Mouse (Mus musculus) spleen, postnatal 36 days (tissue): ENCODE results near the gene Fndc8.
"Not testable (repeated sequence)": the region's sequence is repeated elsewhere in the genome, so short reads cannot be mapped to it uniquely, and the experiment has no call there.

ENCODE experiments used
- DNase-seq, 2 experiments: peaks; one replicate each; pipeline ENCODE4 v3.0.0; 2022; ENCODE audit warnings: low spot score in 2 of 2, mixed read lengths in 1 of 2

The Fndc8 gene

DNA sequence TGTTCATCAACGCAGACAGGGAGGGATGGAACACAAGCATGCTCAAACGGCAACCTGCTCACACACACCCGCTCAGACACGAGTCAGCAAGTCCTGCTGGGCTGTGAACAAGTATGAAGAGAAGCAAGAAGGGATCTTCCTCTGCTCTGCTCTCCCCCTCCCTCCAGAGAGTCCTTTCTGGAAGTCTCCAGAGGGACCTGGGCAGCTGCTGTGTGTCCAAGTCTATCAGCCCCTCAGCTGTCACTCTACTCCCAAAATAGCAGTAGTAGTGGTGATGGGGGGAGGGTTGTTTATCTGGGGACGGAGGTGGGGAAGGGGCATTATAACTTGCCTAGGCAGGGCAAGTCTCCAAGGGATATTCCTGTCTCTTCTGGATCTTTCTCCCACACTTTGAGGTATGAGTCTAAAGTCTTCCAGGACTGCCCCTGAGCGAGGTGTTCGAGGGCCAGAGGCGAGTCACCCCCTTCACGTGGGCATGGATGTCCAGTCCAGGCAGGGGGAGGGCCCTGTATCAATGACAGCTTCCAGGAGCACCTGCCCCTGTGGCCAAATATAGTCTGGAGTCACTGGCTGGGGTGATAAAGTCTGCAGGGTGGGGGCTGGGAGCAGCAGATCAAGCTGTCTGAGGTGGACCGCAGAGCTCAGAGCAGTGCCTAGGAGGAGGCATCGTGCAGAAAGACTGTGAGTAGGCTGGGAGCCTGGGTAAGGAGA, 18.9 kb downstream of the Fndc8 start:
- no peak for DNase-seq

DNA sequence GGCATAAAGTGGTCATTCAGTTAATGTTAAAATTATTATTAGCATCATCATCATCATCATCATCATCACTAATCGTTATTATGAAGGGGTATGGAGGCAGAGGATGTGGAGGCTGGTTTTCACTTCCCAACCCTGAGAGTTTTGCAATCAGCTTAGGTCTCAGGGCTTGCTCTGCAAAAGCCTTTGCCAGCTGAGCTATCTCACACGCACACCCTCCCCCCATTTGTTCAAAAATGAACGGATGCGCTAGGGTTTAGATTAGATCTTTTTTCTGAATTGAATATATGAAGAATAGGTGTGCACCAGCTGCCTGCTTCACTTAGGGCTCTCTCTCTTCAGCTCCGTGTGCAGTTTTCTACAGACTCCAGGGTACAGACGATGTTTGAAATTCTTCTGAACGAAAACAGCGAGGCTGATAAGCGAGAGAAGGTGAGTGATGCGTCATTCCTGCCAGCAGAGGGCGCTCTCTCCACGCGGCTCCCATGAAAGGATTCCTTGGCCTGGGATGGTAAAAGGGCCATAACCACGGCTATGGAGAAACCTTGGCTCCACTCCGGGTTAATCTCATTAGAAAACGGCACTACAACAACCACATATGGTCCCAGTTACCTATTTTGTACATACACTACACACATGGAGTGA, 22.9 kb downstream of the Fndc8 start:
- DNase-seq = peak; percentile 38 to 50

DNA sequence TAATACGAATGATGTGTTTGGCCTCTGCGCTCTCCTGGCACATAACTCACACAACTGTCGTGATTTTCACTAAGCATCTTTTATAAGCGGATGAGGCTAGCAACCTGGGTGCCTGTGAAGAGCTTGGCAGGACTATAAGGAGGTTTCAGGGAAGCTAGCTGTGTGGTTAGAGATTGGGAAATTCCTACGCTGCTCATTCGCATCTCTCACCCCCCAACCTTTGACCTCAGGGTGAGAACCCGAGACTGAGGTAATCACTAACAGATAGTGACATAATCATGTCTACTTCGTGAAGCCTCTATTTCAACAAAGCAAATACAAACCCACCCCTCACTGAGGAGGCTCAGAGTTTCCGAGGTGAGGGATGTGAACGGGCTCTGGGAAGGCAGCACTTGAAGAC, 28.8 kb downstream of the Fndc8 start:
- DNase-seq = no peak

DNA sequence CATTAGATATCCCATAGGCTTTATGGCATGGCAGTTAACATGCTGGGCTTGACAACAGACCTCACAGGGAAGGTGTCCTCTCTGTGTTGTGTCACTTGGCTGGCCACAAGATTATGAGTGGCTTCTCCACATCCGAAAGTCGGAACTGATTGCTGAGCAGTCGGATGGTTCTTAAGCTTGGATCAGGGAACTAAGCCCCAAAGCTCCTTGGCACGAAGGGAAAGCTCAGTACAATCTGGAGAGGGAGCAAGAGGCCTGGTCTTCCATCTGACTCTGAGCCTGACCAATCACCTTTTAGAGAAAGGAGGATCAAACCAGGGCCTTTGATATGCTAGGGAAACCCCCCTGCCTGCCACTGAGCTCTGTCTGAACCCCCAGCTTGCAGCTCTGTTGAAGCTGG, 29.8 kb downstream of the Fndc8 start:
- no peak for DNase-seq

DNA sequence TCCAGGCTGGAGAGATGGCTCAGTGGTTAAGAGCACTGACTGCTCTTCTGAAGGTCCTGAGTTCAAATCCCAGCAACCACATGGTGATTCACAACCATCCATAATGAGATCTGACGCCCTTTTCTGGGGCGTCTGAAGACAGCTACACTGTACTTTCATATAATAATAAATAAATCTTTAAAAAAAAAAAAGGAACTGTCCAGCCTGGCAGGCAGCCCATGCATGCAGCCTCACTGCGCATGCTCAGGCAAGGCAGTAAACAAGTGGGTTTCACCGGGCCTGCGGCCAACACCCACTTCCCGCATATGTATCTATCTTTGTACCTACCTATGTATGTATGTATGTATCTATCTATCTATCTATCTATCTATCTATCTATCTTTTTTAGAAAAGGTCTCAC, 32.0 kb downstream of the Fndc8 start:
- not testable (repeated sequence) for DNase-seq

DNA sequence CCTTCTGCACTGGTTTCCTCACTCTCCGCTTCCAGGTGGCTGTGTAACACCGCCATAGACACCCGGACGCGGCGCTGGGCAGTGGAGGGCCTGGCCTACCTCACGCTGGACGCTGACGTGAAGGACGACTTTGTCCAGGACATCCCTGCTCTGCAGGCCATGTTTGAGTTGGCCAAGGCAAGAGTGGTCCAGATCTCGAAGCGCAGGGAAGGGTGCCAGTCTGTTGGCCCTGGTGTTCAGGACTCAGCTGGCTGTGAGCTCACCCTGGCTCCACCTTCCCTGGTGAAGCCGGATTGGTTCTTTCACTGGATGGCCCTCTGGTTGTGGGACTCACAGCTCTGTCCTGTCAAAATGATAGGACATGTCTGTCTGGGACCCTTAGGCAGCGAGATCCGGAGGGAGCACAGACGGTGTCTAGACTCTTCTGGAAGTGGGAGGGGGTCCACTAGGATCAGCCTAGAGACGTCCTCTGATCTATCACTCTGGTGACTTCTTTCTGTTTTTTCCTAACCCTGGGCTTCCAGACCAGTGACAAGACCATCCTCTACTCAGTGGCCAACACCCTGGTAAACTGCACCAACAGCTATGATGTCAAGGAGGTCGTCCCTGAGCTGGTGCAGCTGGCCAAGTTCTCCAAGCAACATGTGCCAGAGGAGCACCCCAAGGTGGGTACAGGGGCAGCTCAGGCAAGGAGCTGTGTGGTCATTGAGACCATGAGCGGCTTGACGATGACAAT, 37.1 kb downstream of the Fndc8 start:
- DNase-seq = no peak

DNA sequence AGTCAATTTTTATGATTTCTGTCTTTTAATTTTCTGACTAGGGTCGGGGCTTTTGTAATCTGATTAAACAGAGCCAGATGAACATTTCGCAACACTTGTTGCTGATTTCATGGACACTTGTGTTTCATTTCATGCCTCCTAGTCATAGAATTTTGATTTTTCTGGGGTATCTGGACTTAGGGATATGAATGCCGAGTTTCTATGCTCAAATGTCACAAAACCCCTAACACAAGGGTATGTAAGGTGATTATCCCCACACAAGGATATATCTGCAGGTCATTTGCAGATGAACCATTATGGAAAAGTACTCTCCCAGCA, 37.7 kb downstream of the Fndc8 start:
- no peak for DNase-seq

DNA sequence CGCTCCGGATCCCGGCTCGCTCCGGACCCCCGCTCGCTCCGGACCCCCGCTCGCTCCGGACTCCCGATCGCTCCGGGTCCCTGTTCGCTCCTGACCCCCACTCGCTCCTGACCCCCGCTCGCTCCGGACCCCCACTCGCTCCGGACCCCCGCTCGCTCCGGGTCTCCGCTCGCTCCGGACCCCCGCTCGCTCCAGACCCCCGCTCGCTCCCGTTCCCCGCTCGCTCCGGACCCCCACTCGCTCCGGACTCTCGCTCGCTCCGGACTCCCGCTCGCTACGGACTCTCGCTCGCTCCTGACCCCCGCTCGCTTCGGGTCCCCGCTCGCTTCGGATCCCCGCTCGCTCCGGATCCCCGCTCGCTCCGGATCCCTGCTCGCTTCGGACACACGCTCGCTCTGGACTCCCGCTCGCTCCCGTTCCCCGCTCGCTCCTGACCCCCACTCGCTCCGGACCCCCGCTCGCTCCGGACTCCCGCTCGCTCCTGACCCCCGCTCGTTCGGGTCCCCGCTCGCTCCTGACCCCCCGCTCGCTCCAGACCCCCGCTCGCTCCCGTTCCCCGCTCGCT, 38.5 kb downstream of the Fndc8 start:
- DNase-seq = not testable (repeated sequence)

DNA sequence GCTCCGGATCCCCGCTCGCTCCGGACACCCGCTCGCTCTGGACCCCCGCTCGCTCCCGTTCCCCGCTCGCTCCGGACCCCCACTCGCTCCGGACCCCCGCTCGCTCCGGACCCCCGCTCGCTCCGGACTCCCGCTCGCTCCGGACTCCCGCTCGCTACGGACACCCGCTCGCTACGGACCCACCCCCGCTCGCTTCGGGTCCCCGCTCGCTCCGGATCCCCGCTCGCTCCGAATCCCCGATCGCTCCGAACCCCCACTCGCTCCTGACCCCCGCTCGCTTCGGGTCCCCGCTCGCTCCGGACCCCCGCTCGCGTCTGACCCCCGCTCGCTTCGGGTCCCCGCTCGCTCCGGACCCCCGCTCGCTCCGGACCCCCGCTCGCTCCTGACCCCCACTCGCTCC, 39.2 kb downstream of the Fndc8 start:
- not testable (repeated sequence) for DNase-seq

DNA sequence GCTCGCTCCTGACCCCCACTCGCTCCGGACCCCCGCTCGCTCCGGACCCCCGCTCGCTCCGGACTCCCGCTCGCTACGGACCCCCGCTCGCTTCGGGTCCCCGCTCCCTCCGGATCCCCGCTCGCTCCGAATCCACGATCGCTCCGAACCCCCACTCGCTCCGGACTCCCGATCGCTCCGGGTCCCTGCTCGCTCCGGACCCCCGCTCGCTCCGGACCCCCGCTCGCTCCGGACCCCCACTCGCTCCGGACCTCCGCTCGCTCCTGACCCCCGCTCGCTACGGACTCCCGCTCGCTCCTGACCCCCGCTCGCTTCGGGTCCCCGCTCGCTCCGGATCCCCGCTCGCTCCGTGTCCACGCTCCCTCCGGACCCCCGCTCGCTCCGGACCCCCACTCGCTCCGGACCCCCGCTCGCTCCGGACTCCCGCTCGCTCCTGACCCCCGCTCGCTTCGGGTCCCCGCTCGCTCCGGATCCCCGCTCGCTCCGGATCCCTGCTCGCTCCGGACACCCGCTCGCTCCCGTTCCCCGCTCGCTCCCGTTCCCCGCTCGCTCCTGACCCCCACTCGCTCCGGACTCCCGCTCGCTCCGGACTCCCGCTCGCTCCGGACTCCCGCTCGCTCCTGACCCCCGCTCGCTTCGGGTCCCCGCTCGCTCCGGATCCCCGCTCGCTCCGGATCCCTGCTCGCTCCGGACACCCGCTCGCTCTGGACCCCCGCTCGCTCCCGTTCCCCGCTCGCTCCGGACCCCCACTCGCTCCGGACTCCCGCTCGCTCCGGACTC, 39.9 kb downstream of the Fndc8 start:
- not testable (repeated sequence) for DNase-seq

DNA sequence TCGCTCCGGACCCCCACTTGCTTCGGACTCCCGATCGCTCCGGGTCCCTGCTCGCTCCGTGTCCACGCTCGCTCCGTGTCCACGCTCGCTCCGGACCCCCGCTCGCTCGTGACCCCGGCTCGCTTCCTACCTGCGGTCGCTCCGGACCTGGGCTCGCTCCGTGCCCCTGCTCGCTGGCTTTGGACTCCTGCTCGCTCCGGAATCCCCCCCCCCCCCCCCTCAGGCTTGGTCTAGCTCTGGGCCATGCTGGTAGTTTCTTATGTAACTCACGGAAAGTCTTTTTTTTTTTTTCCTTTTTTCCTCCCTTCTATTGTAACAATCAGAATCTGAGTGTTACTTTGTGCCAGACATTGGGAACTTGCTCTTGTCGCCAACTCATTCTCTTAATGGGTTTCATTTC, 41.3 kb downstream of the Fndc8 start:
- no peak for DNase-seq

DNA sequence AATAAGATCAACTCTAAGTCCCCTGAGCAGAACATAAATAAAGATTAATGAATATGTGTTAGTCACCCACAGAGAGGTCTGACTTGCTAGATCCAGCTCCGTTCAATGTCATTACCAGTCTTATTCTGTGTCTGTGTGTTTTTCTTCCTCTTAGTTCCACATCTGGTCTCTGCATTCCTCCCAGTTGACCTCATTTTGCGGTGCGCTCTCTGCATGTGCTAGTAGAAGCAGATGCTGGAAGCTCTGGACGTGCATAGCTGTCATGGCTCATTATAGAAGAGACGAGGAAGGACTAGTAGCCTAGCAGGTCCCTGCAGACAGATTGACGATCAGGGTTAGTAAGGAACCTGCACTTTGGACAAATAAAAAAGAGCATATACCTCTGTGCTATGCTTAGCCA, 51.4 kb downstream of the Fndc8 start:
- no peak for DNase-seq

DNA sequence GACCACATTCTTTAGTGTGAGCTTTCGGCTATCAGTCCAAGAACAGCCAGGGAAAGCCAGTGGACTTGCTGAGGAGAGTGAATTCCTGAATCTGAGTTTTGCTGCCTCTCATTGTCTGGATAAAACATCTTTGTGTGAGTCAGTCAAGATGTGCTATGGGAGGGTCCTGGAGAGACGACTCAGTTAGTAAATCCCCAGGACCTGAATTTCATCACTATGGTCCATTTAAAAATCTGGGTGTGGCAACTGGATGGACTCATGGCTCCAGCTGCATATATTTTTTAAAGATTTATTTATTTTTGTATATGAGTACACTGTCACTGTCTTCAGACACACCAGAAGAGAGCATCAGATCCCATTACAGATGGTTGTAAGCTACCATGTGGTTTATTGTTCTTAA, 53.7 kb downstream of the Fndc8 start:
- no peak for DNase-seq

DNA sequence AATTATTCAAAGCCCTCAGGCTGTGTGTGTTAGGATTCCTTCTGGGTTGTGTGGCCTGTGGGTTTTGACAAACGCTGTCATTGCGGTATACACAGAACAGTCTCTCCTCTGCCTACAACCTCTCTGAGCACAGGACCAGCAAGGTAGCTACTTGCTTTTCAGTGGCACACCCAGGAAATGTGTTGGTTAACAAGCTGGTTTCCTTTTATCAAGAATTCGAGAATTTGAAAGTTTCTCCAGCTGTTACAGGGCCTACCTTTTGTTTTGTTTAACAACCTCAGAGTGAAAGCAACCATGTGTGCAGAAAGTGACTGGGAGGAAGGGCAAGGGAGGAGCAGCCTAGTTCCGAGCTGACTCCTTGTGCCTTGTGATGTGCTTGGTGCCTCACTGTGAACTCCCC, 55.5 kb downstream of the Fndc8 start:
- peak; percentile 27 to 44 for DNase-seq

DNA sequence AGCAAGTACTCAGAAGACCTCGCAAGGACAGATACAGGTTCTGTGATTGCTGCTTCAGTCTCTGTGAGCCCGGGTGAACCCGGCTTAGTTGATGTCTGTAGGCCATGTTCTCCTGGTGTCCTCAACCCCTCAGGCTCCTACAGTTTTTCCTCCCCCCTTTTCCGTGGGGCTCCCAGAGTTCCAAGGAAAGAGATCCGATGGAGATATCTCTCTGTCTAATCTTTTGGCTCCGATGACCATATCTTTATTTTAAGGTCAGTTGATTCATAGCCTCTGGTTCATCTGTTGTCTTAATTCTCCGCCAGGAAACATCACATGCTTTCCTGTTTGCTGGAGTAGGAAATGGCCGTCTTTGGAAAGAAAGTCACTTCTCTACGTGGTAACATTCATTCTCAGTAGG, 57.1 kb downstream of the Fndc8 start:
- no peak for DNase-seq
